Mouse (Mus musculus): ENCODE results near the gene Rab3gap1.
"Not testable (repeated sequence)": the region's sequence is repeated elsewhere in the genome, so short reads cannot be mapped to it uniquely, and the experiment has no call there.

Gene Rab3gap1

DNA sequence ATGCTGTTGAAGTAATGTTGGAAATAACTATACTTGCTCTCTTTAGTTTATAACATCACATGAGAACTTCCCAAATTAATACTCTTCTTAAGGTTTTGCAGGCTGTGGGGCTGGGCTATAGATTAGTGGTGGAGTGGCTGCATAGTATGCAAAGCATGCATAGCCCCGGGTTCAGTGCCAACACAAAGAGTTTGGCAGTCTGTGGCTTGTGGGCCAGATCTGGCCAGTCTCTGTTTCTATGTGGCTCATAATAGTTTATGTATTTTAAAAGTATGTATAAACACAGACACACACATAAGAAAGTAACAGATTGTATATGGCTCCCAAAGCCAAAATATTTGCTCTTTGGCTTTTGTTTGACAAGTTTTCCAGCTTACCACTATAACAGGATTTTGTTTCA, 47.2 kb downstream of the Rab3gap1 start:
- no peak for DNase-seq (ENCODE audit: low spot score in 2 of 2)

DNA sequence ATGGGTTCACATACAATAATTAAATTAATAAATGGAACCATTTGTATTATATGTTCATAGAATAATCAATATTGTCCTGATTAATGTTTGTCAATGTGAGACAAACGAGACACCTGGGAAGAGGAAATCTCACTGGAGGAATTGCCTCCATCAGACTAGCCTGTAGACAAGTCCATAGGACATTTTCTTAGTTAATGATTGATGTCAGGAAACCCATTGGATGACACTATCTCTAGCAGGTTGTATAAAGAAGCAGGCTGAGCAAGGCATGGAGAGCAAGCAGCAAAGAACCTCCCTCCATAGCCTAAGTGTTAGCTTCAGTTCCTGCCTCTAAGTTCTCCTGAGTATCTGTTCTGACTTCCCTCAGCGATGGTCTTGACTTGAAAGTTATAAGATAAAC, 64.8 kb downstream of the Rab3gap1 start:
- DNase-seq (ENCODE audit: low spot score in 2 of 2): no peak

DNA sequence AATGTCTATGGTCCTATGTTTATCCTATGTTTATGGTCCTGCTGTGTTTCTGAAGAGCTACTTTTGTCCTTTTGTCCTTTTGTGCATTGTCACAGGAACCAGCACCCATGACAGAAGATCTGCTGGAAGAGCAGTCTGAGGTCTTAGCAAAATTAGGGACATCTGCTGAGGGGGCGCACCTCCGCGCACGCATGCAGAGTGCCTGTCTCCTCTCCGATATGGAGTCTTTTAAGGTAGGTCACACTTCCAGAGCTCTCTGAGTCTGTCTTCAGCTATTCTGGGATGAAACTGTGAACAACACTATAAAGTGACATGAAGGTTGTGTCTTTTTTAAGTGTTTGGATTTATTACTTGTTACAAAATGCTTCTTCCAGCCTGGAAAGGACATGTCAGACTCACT, 65.7 kb downstream of the Rab3gap1 start:
- DNase-seq (ENCODE audit: low spot score in 2 of 2): no peak

DNA sequence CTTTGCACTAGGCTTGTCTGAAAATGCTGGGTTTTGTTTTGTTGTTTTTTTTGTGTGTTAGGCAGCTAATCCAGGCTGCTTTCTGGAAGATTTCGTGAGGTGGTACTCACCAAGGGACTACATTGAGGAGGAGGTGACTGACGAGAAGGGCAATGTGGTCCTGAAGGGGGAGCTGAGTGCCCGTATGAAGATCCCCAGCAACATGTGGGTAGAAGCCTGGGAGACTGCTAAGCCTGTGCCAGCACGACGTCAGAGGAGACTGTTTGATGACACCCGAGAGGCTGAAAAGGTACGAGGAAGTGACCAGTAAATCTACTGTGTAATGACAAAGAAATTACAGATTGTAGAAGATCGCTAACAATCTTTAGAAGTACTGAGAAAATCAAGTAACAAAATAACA, 68.7 kb downstream of the Rab3gap1 start:
- DNase-seq (ENCODE audit: low spot score in 2 of 2): no peak

DNA sequence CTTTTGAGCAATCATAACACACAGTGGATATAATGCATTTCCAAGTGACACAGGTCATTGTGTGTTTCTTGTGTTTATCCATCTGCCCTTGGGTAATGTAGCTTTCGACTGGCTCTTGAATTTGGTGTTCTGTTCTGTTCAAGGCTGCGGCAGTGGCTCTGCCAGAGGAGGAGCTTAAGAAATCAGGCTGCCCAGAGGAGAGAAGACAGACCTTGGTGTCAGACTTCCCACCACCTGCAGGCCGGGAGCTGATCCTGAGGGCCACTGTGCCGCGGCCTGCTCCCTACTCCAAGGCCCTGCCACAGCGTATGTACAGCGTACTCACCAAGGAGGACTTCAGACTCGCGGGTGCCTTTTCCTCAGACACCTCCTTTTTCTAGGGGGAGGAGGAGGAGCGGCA, 73.7 kb downstream of the Rab3gap1 start:
- DNase-seq (ENCODE audit: low spot score in 2 of 2): no peak

DNA sequence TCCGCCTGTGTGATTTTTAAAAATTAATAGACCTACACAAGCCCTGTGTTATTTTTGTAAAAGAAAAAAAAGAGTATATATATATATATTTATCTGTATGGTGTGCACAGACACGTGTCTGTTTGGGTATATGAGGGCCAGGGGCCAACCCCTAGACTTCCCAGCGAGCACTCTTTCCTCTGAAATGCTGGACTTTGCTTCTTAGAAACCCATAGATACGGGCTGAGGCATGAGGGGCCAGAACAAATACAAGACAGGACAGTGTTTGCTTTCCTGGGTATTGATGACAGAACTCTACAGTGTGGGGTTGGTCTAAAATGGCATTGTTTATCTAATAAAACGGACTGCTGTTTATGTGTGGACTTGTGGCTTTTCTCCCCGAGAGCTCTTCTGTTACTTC, 74.9 kb downstream of the Rab3gap1 start:
- DNase-seq (ENCODE audit: low spot score in 2 of 2): no peak

DNA sequence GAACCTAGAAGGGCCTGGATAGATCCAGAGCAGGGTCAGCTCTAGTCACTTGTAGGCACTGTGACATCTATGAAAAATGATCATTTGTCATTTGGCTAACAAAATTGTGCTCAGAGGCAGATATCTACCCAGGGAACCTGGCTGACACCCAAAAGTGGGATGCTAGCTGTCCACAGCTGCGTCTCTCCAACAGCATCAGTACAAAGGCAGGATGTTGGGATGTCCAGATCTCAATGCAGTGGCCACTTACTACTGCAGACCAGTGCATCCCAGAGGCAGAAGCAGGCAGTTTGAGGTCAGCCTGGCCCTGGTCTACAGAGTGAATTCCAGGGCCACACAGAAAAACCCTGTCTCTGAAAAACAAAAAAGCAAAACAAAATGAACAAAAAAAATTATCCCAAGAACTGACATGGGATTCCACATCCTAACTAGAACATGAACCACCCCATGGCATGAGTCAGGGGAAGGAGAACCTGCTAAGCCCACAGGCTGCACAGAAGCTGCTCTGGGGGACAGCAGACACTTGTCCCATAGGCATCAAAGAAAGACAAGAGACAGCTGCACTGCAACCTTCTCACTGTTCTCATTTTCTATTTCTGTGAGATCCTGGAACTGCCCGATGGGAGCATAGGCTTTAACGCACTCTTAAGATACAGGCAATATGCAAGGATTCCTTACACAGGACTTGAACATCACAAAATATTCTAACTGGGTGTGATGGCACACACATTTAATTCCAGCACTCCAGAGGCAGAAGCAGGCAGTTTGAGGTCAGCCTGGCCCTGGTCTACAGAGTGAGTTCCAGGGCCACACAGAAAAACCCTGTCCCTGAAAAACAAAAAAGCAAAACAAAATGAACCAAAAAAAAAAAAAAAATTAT, 77.4 kb downstream of the Rab3gap1 start:
- no peak for DNase-seq (ENCODE audit: low spot score in 2 of 2)

DNA sequence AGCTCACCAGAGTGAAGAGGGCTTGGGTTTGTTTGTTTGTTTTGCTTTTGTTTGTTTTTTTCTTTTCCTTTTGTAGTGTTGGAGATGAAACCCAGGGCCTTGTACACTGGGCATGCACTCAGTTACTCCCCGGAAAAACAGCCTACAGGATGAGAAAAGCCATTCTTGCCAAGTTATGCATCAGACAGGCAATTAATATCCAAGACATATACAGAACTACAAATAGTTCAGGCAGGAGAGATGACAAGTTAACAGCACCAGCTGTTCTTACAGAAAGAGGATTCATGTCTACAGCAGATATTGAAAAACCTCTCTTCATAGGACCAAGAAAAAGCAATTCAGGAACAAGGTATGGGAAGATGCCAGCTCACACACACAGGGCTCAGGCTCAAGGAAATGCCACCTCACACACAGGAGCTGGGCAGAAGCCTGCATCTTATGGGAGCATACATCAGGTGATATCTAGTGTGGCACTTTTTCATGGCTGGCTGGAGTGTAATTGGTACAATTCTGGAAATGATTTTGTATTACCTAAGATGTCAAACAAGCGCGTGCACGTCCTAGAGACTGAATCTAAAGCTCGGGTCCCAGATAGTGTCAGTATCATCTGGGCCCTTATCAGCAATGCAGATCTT, 78.2 kb downstream of the Rab3gap1 start:
- DNase-seq (ENCODE audit: low spot score in 2 of 2): no peak

DNA sequence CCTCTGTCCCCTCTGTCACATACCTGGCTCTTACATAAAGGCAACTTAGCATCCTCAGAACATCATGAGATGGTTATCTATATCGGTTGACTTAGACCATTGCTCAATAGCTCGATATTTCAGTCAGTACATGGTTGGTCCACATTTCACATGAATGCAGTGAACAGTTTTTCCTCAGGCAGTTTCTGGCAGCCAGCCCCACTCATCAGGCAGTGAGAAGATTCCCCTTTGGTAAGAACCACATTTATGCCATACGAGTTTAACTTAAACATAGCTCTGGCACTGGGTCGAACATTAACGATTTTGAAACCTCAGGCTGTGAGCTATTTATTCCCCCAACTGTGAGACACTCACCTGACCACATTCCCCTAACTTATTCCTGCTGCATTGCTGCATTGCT, 80.2 kb downstream of the Rab3gap1 start:
- DNase-seq (ENCODE audit: low spot score in 2 of 2): no peak

DNA sequence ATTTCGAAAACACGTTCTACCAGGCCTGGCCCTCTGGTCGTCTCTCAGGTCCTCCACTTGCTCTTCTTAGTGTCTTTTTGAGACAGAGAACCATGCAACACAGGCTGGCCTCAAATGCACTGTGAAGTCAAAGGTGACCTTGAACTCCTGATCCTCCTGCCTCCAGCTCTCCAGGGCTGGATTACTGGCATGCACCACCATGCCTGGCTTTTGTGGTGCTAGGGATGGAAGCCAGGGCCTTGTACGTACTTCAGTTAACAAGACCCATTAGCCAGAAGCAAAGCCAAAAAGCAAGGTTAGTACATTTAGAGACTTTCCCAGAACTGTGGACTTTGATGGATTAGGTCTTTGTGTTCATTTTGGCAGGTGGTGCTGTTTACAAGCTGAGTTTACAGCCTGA, 83.7 kb downstream of the Rab3gap1 start:
- DNase-seq (ENCODE audit: low spot score in 2 of 2): no peak

DNA sequence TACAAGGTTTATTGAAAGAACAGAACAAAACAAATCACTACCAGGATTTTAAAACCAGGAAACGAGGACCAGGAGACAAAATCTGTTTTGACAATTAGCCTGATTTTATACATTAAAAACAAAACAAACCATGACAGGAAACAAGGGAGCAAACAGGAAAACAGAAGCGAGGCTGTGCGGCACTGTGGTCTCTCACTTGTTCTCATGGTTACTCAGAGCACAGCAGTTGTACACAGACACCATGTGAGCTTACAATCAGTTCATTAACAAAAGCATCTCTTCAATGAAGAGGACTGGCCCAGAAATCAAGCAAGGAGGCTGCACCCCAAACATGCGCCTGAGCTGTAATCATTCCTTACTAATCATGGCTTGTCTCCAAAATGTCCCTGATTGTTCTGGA, 85.6 kb downstream of the Rab3gap1 start:
- DNase-seq (ENCODE audit: low spot score in 2 of 2): not testable (repeated sequence)

DNA sequence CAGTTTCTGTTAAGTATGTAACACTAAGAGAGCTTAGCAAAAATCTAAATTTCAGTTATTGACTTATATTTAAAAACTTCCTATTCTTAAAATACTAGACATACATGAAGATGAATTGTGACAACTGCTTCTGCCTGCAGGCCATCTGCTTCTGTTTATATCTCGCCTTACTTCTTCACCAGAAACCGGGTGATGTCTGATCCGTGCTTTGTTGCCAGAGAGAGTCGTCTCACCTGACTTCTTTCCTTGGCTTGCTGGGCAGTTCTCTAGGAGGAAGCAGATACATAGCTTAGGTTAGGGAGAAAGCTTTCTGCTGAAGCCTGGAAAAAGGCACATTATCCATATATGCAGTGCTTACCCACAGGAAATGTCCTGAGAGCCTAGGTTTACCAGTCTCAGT, 86.2 kb downstream of the Rab3gap1 start:
- no peak for DNase-seq (ENCODE audit: low spot score in 2 of 2)

DNA sequence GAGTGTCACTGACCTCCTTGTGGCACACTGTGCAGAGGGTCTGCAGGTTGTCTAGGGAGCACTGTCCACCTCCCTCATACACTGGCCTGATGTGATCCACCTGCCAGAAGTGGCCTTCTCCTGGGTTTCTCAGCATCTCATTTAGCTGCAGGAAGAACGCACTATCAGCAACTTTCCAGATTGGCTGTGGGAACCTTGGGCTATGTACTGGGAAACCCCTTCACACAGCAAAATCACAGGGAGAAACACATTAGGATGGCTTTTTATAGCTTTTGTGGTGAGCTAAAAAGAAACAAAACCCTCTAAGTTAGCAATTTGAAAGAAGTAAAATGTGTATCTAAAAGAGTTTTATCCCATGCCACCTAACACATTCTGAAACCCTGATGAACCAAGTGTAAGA, 88.0 kb downstream of the Rab3gap1 start:
- DNase-seq (ENCODE audit: low spot score in 2 of 2): no peak

DNA sequence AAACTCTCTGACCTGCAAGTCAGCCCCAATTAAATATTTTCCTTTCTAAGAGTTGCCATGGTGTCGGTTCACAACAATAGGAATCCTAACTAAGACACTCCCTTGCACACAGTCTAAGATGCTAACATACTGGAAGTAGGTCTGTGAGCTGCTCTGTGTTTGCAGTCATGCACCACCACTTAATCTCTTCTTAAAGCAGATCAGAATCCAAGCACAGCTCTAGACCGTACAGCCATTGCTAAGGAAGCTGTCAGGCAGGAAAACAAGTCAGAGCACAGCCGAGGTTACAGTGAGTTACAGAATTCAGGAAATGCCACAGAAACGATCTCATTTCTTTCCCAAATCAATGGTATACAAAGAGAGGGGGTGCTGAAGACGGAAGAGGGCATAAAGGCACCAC, 90.2 kb downstream of the Rab3gap1 start:
- no peak for DNase-seq (ENCODE audit: low spot score in 2 of 2)

DNA sequence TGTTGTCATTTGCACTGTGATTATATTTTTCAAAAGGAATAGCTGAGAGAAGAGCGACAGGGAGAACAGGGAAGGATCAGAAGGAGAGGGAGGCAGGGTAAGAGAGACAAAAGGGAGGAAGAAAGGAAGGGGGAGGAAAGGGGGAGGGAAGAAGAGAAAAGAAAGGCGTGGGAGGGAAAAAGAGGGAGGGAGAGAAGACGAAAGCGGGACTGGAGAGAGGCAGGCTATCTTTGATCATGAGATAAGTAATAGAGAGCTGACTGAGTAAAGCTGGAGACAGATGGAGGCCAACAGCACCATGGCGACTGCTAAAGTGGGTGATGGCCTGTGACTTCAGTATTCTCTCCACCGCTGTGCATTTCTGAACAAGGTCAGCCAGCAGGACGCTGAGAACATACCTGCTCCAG, 90.7 kb downstream of the Rab3gap1 start:
- DNase-seq (ENCODE audit: low spot score in 2 of 2): no peak

DNA sequence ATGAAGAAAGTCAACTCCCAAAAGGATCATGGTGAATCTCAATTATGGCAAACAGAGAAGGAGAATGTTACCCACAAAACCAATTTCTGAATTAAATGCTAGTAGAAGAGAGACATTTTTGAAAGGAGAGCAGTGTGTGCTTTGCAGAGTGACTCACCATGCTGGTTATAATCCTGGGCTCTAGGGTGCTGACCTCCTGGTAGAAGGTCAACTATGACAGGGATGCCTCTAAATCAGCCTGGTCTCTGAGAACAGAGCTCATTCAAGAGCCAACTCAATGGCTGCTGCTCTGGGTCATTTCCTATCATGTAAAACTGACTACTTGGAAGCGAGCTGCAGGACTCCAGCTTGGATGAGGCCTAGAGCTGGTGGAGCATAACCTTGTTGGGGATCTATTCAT, 92.6 kb downstream of the Rab3gap1 start:
- no peak for DNase-seq (ENCODE audit: low spot score in 2 of 2)

DNA sequence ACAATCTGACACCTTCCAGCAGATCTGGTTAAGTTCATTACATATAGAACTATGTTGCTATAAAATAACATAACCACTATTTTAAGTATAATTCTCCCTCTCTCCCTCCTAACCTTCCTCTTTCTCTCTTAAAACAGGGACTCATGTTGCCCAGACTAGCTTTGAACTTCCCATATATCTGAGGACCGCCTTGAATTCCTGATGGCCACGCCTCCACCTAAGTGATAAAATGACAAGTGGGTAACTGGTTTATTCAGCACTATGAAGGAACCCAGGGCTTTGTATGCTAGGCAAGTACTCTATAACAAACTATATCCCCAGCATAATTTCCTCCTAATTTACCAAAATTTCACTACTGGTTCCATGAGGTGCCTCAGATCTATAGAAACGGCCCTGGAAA, 94.8 kb downstream of the Rab3gap1 start:
- DNase-seq (ENCODE audit: low spot score in 2 of 2): no peak

DNA sequence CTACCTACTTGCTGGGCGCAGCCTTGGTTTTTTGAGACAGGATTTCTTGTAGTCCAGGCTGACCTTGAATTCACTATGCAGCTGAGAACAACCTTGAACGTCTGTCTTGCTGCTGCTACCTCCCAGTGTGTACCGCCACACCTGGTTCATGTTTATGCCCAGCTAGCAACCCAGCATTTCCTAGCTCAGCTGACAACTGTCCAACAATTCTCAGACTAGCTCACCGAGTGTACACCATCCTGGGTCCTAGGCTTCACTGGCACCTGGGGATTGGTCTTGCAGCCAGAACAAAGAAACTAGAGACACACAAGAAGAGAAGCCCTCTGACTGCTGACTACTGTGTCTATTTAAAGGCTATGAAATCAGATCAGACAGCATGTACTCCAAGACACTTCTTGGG, 102.3 kb downstream of the Rab3gap1 start:
- DNase-seq (ENCODE audit: low spot score in 2 of 2): no peak

DNA sequence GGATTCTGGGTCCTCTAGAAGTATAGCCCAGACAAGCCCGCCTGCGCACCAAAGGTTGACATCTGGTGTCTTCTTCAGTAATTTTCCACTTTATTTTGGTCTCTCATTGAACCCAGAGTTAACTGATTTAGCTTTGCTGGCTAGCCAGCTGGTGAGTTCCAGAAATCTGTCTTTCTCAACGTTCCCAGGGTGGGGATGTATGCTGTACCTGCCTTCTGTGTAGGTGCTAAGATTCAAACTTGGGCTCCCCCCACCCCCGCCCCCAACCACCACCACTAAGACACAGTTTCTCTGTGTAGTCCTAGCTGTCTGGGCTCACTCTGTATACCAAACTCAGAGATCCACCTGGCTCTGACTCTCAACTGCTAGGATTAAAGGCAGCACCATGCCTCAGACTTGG, 105.5 kb downstream of the Rab3gap1 start:
- DNase-seq (ENCODE audit: low spot score in 2 of 2): no peak

DNA sequence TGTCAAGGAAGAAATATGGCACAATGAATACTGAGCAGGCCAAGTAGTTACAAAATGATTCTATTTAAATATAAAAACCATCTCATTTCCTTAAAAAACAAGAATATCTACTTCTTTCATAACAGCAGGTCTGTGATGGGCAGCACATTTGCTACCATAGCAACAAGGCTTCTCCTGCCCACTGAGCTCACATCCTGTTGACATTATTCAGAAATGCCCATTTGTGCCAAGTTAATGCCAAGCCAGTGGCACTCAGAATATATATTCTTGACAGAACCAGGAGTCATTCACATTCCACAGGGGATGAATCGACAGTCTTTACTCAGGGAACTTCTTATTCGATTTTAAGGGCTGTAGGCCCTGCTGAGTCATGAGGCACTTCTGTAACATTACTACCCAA, 107.1 kb downstream of the Rab3gap1 start:
- no peak for DNase-seq (ENCODE audit: low spot score in 2 of 2)

DNA sequence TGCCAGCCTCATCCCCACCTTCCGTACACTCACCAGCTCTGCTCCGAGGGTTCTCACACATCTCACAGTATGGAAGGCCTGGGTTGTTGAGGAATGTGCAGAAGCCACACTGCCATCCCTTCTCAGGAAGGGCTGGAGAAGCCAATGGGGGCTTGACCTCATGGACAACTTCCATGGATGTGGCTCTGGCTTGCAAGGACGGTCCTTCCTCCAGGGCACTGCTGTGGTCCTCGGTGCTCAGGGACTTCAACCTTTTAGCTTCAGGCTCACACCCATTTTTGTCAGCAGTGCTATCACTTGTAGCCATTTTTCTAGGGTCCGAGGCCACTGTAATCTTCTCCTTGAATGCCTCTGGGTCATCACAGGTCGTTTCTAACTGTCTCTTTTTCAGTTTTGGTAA, 107.5 kb downstream of the Rab3gap1 start:
- DNase-seq (ENCODE audit: low spot score in 2 of 2): no peak

DNA sequence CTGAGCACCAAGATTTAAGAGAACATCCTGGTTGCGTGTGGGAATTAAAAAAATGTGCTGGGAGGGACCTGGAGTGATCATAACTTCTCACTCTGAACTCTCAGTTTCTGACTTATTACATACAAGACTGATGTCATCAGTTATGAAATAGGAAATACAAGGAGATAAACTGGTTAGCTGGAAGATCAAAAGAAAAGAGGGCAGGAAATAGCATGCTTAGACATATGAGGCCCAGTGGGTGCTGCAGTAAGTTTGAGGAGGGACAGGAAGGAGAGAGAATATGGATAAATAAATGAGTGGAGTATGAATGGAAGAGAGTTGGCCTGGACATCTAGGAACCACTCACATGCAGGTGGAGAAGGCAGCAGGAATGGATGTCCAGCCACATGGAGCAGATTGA, 109.6 kb downstream of the Rab3gap1 start:
- no peak for DNase-seq (ENCODE audit: low spot score in 2 of 2)

DNA sequence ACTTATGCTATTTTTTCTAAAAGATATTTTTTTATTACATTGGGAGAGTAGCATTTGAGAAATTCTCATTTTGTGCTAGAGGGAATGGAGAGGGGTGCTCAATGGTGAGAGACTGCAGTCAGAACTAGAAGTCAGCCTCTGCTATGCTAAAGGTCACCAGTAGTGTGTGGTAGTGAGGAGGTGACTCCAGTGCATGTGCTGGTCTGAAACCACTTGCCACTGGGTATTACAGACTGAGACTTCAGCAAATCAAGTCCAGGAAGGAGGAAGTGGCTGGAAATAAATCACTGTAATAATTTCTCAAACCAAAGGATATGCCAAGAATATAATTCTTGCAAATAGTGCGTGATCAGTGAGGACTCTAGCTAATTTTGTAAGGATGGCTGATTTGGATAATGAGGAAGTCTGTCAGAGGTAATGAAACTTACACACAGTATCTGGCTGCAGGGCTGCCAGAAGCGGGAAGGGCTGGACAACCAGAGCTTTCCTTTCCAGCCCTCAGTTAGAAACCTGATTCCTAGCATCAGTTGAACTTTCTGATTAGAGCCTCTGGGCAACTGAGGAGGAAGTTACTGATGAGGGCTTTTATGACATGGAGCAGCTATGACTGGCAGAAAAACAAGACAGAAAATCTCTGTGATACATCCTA, 112.5 kb downstream of the Rab3gap1 start:
- no peak for DNase-seq (ENCODE audit: low spot score in 2 of 2)
